Mouse (Mus musculus) CH12.LX (cell line): ENCODE results near the gene Zfp691. TPM values are rescaled to one million over a fixed set of nuclear protein-coding genes. Genes with fewer than 3 reads are reported as not detected.

Source experiments
- DNase-seq: peaks from one replicate; pipeline ENCODE4 v3.0.0-alpha.2; 2013; ENCODE audit errors: extremely low read depth
- H3K27ac ChIP-seq: 2 replicates; pipeline ENCODE4 v1.5.1; 2012; ENCODE audit warnings: low read depth, mild to moderate bottlenecking, control low read depth, moderate library complexity; ENCODE audit not compliant: insufficient read depth
- H3K27me3 ChIP-seq: replicated peaks from 2 replicates; pipeline ENCODE3; 2012; ENCODE audit warnings: inconsistent platforms
- H3K36me3 ChIP-seq, 2 experiments: replicated peaks in 1 of 2; 2 replicates each; pipeline versions ENCODE3 to v1.6.1; 2012; ENCODE audit warnings: inconsistent platforms in 1 of 2, low read length in 1 of 2, mild to moderate bottlenecking in 1 of 2, mixed read lengths in 1 of 2, moderate library complexity in 1 of 2; ENCODE audit not compliant: control insufficient read depth in 1 of 2, insufficient read depth in 1 of 2
- H3K4me1 ChIP-seq, 2 experiments: 2 replicates each; pipeline ENCODE4 v1.6.1; 2012; ENCODE audit warnings: inconsistent platforms in 1 of 2, moderate library complexity in 1 of 2; ENCODE audit not compliant: insufficient read depth in 2 of 2, control insufficient read depth in 1 of 2
- H3K4me2 ChIP-seq: 2 replicates; pipeline ENCODE4 v1.6.1; 2012; ENCODE audit warnings: low read depth, mild to moderate bottlenecking, control low read depth; ENCODE audit not compliant: poor library complexity, insufficient read depth, severe bottlenecking
- H3K4me3 ChIP-seq, 3 experiments: fragments of 150-350 bp in 1 of 3; sonication (generic) in 1 of 3; replicated peaks in 1 of 3; 2 replicates each; pipeline versions ENCODE3 to v1.5.1; 2011 to 2012; ENCODE audit warnings: low read depth in 2 of 3, low read length in 2 of 3, mild to moderate bottlenecking in 2 of 3, moderate library complexity in 2 of 3, control low read depth in 1 of 3, improper control_type of control experiment in 1 of 3, inconsistent platforms in 1 of 3, mixed read lengths in 1 of 3; ENCODE audit not compliant: poor library complexity in 1 of 3
- H3K79me2 ChIP-seq: replicated peaks from 2 replicates; pipeline ENCODE4 v1.6.1; 2012; ENCODE audit warnings: mild to moderate bottlenecking, moderate library complexity; ENCODE audit not compliant: control insufficient read depth, poor library complexity, insufficient read depth, severe bottlenecking; ENCODE audit errors: extremely low read depth
- H3K9ac ChIP-seq: 2 replicates; pipeline ENCODE4 v1.6.1; 2012; ENCODE audit warnings: low read depth, mild to moderate bottlenecking, control low read depth, moderate library complexity; ENCODE audit not compliant: insufficient read depth
- H3K9me3 ChIP-seq: replicated peaks from 2 replicates; pipeline ENCODE3; 2012; ENCODE audit warnings: low read length, inconsistent platforms, mixed read lengths
- BHLHE40 ChIP-seq: IDR thresholded peaks from 2 replicates; pipeline ENCODE4 v1.6.1; 2011; ENCODE audit warnings: mild to moderate bottlenecking, low read depth, low read length, improper control_type of control experiment
- CHD1 ChIP-seq: IDR thresholded peaks from 2 replicates; pipeline ENCODE4 v1.6.1; 2012; ENCODE audit warnings: low read depth, low read length, improper control_type of control experiment, inconsistent platforms
- CHD2 ChIP-seq: IDR thresholded peaks from 2 replicates; pipeline ENCODE4 v1.6.1; 2011; ENCODE audit warnings: low read length, improper control_type of control experiment
- CTCF ChIP-seq, 2 experiments: IDR thresholded peaks in 1 of 2; conservative IDR thresholded peaks in 1 of 2; 2 replicates each; pipeline ENCODE4 v1.5.1; 2011 to 2012; ENCODE audit warnings: low read depth in 2 of 2, low read length in 2 of 2, improper control_type of control experiment in 1 of 2, inconsistent platforms in 1 of 2, mild to moderate bottlenecking in 1 of 2, moderate library complexity in 1 of 2
- EP300 ChIP-seq: IDR thresholded peaks from 2 replicates; pipeline ENCODE4 v1.6.1; 2011; ENCODE audit warnings: low read length, improper control_type of control experiment
- ETS1 ChIP-seq: conservative IDR thresholded peaks from 2 replicates; pipeline ENCODE4 v1.6.1; 2012; ENCODE audit warnings: low read depth, mild to moderate bottlenecking, inconsistent platforms, low read length, improper control_type of control experiment, moderate library complexity
- GABPA ChIP-seq: IDR thresholded peaks from 2 replicates; pipeline ENCODE4 v1.6.1; 2012; ENCODE audit warnings: low read depth, low read length, improper control_type of control experiment, inconsistent platforms; ENCODE audit not compliant: insufficient replicate concordance
- JUND ChIP-seq: conservative IDR thresholded peaks from 2 replicates; pipeline ENCODE4 v1.6.1; 2011; ENCODE audit warnings: low read depth, low read length, improper control_type of control experiment
- MAFK ChIP-seq: IDR thresholded peaks from 2 replicates; pipeline ENCODE4 v1.6.1; 2011; ENCODE audit warnings: low read length, improper control_type of control experiment; ENCODE audit not compliant: insufficient replicate concordance
- MAZ ChIP-seq: IDR thresholded peaks from 2 replicates; pipeline ENCODE4 v1.6.1; 2012; ENCODE audit warnings: low read depth, mild to moderate bottlenecking, inconsistent platforms, low read length, improper control_type of control experiment, moderate library complexity
- MEF2A ChIP-seq: IDR thresholded peaks from 2 replicates; pipeline ENCODE4 v1.6.1; 2014; ENCODE audit warnings: low read depth, mild to moderate bottlenecking, inconsistent platforms, low read length, improper control_type of control experiment, borderline replicate concordance
- MXI1 ChIP-seq: IDR thresholded peaks from 2 replicates; pipeline ENCODE4 v1.6.1; 2011; ENCODE audit warnings: mild to moderate bottlenecking, low read depth, low read length, improper control_type of control experiment
- MYC ChIP-seq: IDR thresholded peaks from 2 replicates; pipeline ENCODE4 v1.6.1; 2011; ENCODE audit warnings: low read depth, mild to moderate bottlenecking, improper control_type of control experiment, low read length
- NELFE ChIP-seq: IDR thresholded peaks from 2 replicates; pipeline ENCODE4 v1.6.1; 2011; ENCODE audit warnings: low read depth, low read length, improper control_type of control experiment
- NRF1 ChIP-seq: IDR thresholded peaks from 2 replicates; pipeline ENCODE4 v1.6.1; 2014; ENCODE audit warnings: low read depth, mild to moderate bottlenecking, inconsistent platforms, low read length, improper control_type of control experiment, moderate library complexity
- POLR2A ChIP-seq: IDR thresholded peaks from 2 replicates; pipeline ENCODE4 v1.6.1; 2011; ENCODE audit warnings: low read depth, mild to moderate bottlenecking, improper control_type of control experiment, low read length
- RAD21 ChIP-seq: IDR thresholded peaks from 2 replicates; pipeline ENCODE4 v1.6.1; 2011; ENCODE audit warnings: low read depth, mild to moderate bottlenecking, low read length, improper control_type of control experiment, moderate library complexity
- RCOR1 ChIP-seq: conservative IDR thresholded peaks from 2 replicates; pipeline ENCODE4 v1.6.1; 2012; ENCODE audit warnings: low read depth, mild to moderate bottlenecking, inconsistent platforms, low read length, improper control_type of control experiment
- SMC3 ChIP-seq: IDR thresholded peaks from 2 replicates; pipeline ENCODE4 v1.6.1; 2011; ENCODE audit warnings: low read depth, low read length, improper control_type of control experiment
- TBP ChIP-seq: conservative IDR thresholded peaks from 2 replicates; pipeline ENCODE4 v1.6.1; 2011; ENCODE audit warnings: low read depth, low read length, improper control_type of control experiment
- UBTF ChIP-seq: IDR thresholded peaks from 2 replicates; pipeline ENCODE4 v1.6.1; 2012; ENCODE audit warnings: low read depth, mild to moderate bottlenecking, inconsistent platforms, low read length, improper control_type of control experiment, moderate library complexity
- USF1 ChIP-seq: IDR thresholded peaks from 2 replicates; pipeline ENCODE4 v1.6.1; 2014; ENCODE audit warnings: low read depth, mild to moderate bottlenecking, inconsistent platforms, low read length, improper control_type of control experiment
- ZC3H11A ChIP-seq: IDR thresholded peaks from 2 replicates; pipeline ENCODE4 v1.6.1; 2012; ENCODE audit warnings: low read depth, mild to moderate bottlenecking, inconsistent platforms, low read length, improper control_type of control experiment
- ZMIZ1 ChIP-seq: IDR thresholded peaks from 2 replicates; pipeline ENCODE4 v1.6.1; 2012; ENCODE audit warnings: low read depth, mild to moderate bottlenecking, inconsistent platforms, low read length, improper control_type of control experiment
- ZNF384 ChIP-seq: IDR thresholded peaks from 2 replicates; pipeline ENCODE4 v1.6.1; 2012; ENCODE audit warnings: low read depth, low read length, improper control_type of control experiment, inconsistent platforms
- dilution Hi-C: fragments of 300-500 bp; cut with MboI; formaldehyde crosslinking; loops from 2 replicates; pipeline ENCODE4 v1.14.3; 2020; ENCODE audit warnings: low sequenced_read_pairs; ENCODE audit not compliant: extremely low pct_unique_long_range_greater_than_20kb, extremely low pct_ligation_motif_present
- in situ Hi-C: fragments of 300-500 bp; cut with MboI; formaldehyde crosslinking; loops from 3 replicates; pipeline ENCODE4 v1.14.3; 2019; ENCODE audit warnings: low sequenced_read_pairs, low pct_ligation_motif_present, low pct_unique_long_range_greater_than_20kb, mixed read lengths
- polyA plus RNA-seq: library from polyadenylated mRNA; unstranded; fragments of >175 nt; gene quantifications from 2 replicates; pipeline ENCODE4 v1.2.1, GENCODE M21; 2012; ENCODE audit warnings: low read depth; ENCODE audit not compliant: insufficient read length
- total RNA-seq, 2 experiments: library from RNA; depleted of rRNA; stranded (reverse); fragments of 300-350 nt in 1 of 2; fragments of >200 nt in 1 of 2; gene quantifications; 2 replicates each; pipeline ENCODE4 v1.2.3; 2012 to 2014

Zfp691 gene
- total and polyA plus RNA-seq, 3 experiments: 3.2 to 4.7 (median 4.0) TPM

DNA sequence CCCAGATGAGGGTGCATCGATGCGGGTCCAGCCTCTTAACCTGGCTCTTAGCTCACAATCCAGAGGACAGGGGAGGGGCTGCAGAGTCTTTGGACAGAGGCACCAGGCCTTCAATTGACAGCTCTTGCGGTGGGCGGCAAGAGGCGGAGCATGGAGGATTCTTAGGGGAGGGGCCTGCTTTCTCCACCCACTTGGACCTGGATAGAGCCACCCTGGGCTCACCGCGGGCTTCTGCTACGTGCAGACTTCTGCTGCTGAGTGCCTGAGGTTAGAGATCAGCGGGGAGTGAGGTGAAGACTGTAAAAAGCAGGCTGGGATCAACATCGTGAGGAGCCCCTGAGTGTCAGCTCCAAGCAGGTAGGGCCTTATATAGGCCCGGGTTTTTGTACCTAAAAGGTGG is 44.2 kb upstream of the Zfp691 start, which contains the start of gene Tmem269:
Gene Tmem269 (minus strand): TSS at position 49 of the 400 bp plus-strand sequence.
- Histone ChIP-seq H3K9me3 (no peaks in the 10 kb centered on the region), H3K79me2 (no peaks in the 10 kb centered on the region), H3K4me3 (no peak within 1 kb of the TSS), H3K36me3 (peaks cover 0 to 8% of the 10 kb centered on the region in 2 experiments), H3K27ac (no peak within 1 kb of the TSS), H3K9ac (no peak within 1 kb of the TSS), H3K4me1 (no peaks in the 10 kb centered on the region), H3K27me3 (peaks cover 3% of the 10 kb centered on the region), H3K4me2 (no peak within 1 kb of the TSS)
- DNase-seq: no peak
- in situ Hi-C loops: no loop called here
- TF ChIP-seq USF1 (no peak), TBP (no peak), JUND (no peak), CTCF (conservative IDR thresholded peaks at IDR 0.05 in 1 of 2, IDR thresholded peaks at IDR 0.05 in 1 of 2; ENCODE audit: low read depth in 2 of 2, low read length in 2 of 2) (no peak), MEF2A (no peak)
- dilution Hi-C loops: no loop called here

DNA sequence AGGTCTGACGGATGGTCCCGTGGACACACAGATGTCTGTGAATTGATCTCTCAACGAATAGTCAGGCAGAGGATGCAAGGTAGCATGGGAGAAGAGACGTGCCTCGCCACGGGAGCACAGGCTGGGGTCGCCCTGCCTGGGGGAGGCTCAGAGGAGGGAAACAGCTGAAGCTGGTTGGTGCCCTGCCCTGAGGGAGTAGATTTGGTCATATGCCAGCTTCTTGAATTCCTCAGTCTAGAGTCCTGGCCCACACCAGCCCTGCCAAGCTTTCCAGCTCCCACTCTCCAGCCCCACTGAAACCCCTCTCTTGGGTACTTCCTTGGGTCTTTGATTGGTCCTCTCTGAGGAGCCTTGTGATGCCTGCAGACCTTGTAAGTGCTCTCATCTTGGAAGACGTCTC is 42.7 kb upstream of the Zfp691 start:
- H3K79me2 ChIP-seq: no peaks in the 10 kb centered on the region
- no peak overlapping the region for H3K9ac ChIP-seq
- H3K27me3 ChIP-seq: peaks cover 5% of the 10 kb centered on the region
- no peaks in the 10 kb centered on the region for H3K4me1 ChIP-seq
- H3K9me3 ChIP-seq: no peaks in the 10 kb centered on the region
- DNase-seq: no peak
- H3K4me2 ChIP-seq: no peak overlapping the region
- no peak overlapping the region for H3K4me3 ChIP-seq
- TF ChIP-seq CHD2: no peak
- no peak for TF ChIP-seq TBP
- TF ChIP-seq EP300: no peak
- TF ChIP-seq UBTF: no peak
- TF ChIP-seq MEF2A: no peak
- TF ChIP-seq MAFK: no peak
- no peak for TF ChIP-seq ZMIZ1
- TF ChIP-seq ZNF384: no peak
- TF ChIP-seq BHLHE40: no peak
- TF ChIP-seq MXI1: no peak
- dilution Hi-C loops: no loop called here
- in situ Hi-C loops: no loop called here
- H3K36me3 ChIP-seq: peaks cover 0 to 2% of the 10 kb centered on the region in 2 experiments
- no peak overlapping the region for H3K27ac ChIP-seq

DNA sequence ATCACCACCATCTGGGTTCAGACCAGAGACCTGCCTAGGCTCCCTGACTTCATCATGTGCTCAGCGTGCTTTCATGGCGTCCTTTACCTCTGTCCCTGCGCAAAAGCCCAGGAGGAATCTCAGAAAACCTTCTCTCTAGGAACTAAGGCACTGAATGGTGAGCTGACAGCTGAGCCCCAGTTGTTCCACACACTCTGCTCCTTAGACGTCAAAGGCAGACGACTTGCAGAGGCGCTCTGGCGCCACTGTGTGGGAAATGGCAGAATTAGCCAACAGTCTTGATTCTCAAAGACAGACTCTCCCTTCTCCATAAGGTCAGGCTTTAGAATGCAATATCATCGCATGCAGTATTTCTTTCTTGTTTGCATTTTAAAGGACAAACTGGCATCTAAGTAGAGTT is 30.7 kb upstream of the Zfp691 start:
- Histone ChIP-seq H3K36me3 (peaks cover 0 to 8% of the 10 kb centered on the region in 2 experiments), H3K79me2 (no peaks in the 10 kb centered on the region), H3K4me2 (no peak overlapping the region), H3K4me3 (no peak overlapping the region), H3K27me3 (peaks cover 2% of the 10 kb centered on the region), H3K4me1 (0 out of 4 replicates have a peak, but pooled peaks cover 0 to 3% of the 10 kb centered on the region in 2 experiments), H3K9me3 (no peaks in the 10 kb centered on the region), H3K9ac (no peak overlapping the region), H3K27ac (no peak overlapping the region)
- dilution Hi-C loops: no loop called here
- in situ Hi-C loops: loop anchor here (5.0 kb wide), 1 partner anchor 32 kb away; the partner anchor contains the start of gene Zfp691
- peak; percentile 58 for DNase-seq
- no peak for TF ChIP-seq POLR2A
- TF ChIP-seq MYC: no peak
- no peak for TF ChIP-seq RCOR1
- TF ChIP-seq MAFK: no peak
- TF ChIP-seq SMC3: peak; percentile 89
- no peak for TF ChIP-seq CHD1
- no peak for TF ChIP-seq EP300
- TF ChIP-seq ETS1: no peak
- no peak for TF ChIP-seq NELFE
- peak; percentile 79 to 94; a peak in 3 of 4 replicates for TF ChIP-seq CTCF (conservative IDR thresholded peaks at IDR 0.05 in 1 of 2, IDR thresholded peaks at IDR 0.05 in 1 of 2; ENCODE audit: low read depth in 2 of 2, low read length in 2 of 2)
- TF ChIP-seq NRF1: no peak
- peak; percentile 94 for TF ChIP-seq RAD21
- peak; percentile 9; the same call in 1 of the 2 replicates for TF ChIP-seq ZC3H11A
- TF ChIP-seq UBTF: no peak
- TF ChIP-seq ZNF384: no peak
- TF ChIP-seq GABPA: no peak
- no peak for TF ChIP-seq USF1
- no peak for TF ChIP-seq MAZ
